In the genomic region with DNA sequence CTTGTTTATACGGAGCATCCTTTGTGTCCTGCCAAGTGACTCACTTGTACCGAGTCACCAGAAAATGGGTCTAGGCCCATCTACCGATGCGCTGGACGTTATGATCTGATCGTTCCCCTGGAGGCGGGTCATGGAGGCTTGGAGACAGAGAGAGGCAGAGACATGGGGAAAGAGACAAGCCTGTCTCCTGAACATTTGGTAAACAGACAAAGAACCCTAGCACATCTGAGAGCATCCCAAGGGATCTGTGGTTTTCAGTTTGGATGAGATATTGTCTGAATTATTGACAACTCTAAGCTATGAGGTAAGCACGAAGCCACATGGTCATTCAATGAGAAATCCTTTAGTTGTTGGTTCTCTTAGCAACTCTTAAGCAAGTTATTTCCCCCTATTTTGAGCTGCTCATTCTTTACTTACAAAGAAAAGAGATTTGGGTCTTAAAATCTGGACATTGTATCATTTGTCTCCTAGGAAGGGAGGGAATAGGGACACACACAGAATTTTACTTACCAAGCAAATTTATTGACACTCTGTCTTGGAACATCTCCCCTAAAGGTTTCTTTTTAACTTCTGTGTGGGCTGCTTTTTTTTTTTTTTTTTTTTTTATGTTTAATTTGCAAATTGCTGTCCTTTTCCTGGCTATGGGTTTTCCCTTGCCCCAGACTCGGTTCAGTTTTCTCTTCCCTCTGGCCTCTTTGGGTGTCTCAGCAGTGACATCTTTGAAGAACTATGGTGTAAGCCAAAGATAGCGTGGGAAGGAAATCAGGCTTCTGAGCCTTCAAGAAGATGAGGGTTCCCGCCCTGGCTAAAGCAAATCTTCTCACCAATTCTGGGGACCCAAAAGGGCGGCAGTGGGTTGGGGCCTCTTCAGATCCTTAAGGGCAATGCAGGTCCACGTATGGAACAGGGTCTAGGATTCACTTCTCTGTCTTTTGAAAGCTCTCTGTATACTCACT, we compare ENCODE assay signal across 8 mouse cellular contexts. TPM values are rescaled to one million over a fixed set of nuclear protein-coding genes. Genes with fewer than 3 reads are reported as not detected.
DNase-seq lines count a peak whose midpoint lies in the region; ATAC-seq and TF ChIP-seq lines count a peak whose summit lies in the region.

No protein-coding gene starts in this region.

- H3K9me3 ChIP-seq in embryonic facial prominence, embryonic 14.5 days (ENCODE audit: control insufficient read depth, low read length): no peaks in the 10 kb centered on the region
- H3K9me3 ChIP-seq in neural tube, embryonic 13.5 days: no peaks in the 10 kb centered on the region

- H3K4me2 ChIP-seq in embryonic facial prominence, embryonic 14.5 days (ENCODE audit: low read depth, low read length): peak overlapping the region; percentile 95
- H3K4me2 ChIP-seq in neural tube, embryonic 13.5 days: peak overlapping the region; percentile 89

- no peaks in the 10 kb centered on the region for H3K36me3 ChIP-seq in embryonic facial prominence, embryonic 14.5 days (ENCODE audit: control insufficient read depth, insufficient read depth, low read length)
- H3K36me3 ChIP-seq in neural tube, embryonic 13.5 days: no peaks in the 10 kb centered on the region

- no peak for ATAC-seq in embryonic facial prominence, embryonic 14.5 days (ENCODE audit: low read depth)
- 0 out of 2 replicates have a peak, but pooled peaks have one; percentile 6 for ATAC-seq in neural tube, embryonic 13.5 days (ENCODE audit: low read depth)

- DNase-seq in gastrocnemius, adult 2 months: peak; percentile 72
- DNase-seq in gastrocnemius, postnatal 4 days (ENCODE audit: low spot score in 2 of 2): no peak
- DNase-seq in CD4-positive helper T cell, adult 2 months (ENCODE audit: low read depth, low spot score): peak; percentile 66
- peak; percentile 56 for DNase-seq in embryonic facial prominence, embryonic 14.5 days (ENCODE audit: low spot score)
- DNase-seq in induced T-regulatory cell, adult 2 months (ENCODE audit: low read depth): peak; percentile 78
- DNase-seq in adrenal gland, postnatal 10 days: no peak
- no peak for DNase-seq in cerebellum, adult 9-11 months

- WGBS in embryonic facial prominence, embryonic 14.5 days: 63% methylated on average over 13 of the region's 13 CpGs
- WGBS in neural tube, embryonic 13.5 days: 55% methylated on average over 13 of the region's 13 CpGs

- peak overlapping the region; percentile 93 for H3K9ac ChIP-seq in embryonic facial prominence, embryonic 14.5 days (ENCODE audit: low read depth, low read length)
- peak overlapping the region; percentile 92 for H3K9ac ChIP-seq in neural tube, embryonic 13.5 days

- intact Hi-C loops in gastrocnemius, adult 2 months (cut with DNase I): loop anchor here (2.0 kb wide), 1 partner anchor 123 kb away; no protein-coding TSS in a partner anchor

- H3K4me1 ChIP-seq in embryonic facial prominence, embryonic 14.5 days (ENCODE audit: control insufficient read depth, insufficient read depth, low read length): peaks cover 30% of the 10 kb centered on the region
- peaks cover 43% of the 10 kb centered on the region for H3K4me1 ChIP-seq in neural tube, embryonic 13.5 days (replicated peaks)

- H3K27ac ChIP-seq in gastrocnemius, adult 2 months: peak overlapping the region; percentile 96
- peak overlapping the region; percentile 79; the same call in 1 of the 2 replicates for H3K27ac ChIP-seq in embryonic facial prominence, embryonic 14.5 days (replicated peaks; ENCODE audit: low read depth, low read length)
- H3K27ac ChIP-seq in neural tube, embryonic 13.5 days (replicated peaks): peak overlapping the region; percentile 79; the same call in 1 of the 2 replicates

- no peak for TF ChIP-seq CTCF in gastrocnemius, adult 2 months (IDR thresholded peaks at IDR 0.05)

- H3K27me3 ChIP-seq in embryonic facial prominence, embryonic 14.5 days (replicated peaks; ENCODE audit: control insufficient read depth, insufficient read depth, low read length): no peaks in the 10 kb centered on the region
- H3K27me3 ChIP-seq in neural tube, embryonic 13.5 days: no peaks in the 10 kb centered on the region

- peak overlapping the region; percentile 96 for H3K4me3 ChIP-seq in gastrocnemius, adult 2 months
- H3K4me3 ChIP-seq in embryonic facial prominence, embryonic 14.5 days (ENCODE audit: low read depth, low read length): peak overlapping the region; percentile 84
- peak overlapping the region; percentile 84 for H3K4me3 ChIP-seq in neural tube, embryonic 13.5 days

RNA-seq across cellular contexts. Expression of a gene that starts 0.7 kb away (rescaled TPM):
- total RNA-seq in gastrocnemius, adult 2 months (2021): 10 to 100 TPM; 30.4 to 43.3 TPM
- 10 to 100 TPM; 88.4 to 99.3 TPM for total RNA-seq in gastrocnemius, postnatal 4 days (2021)
- polyA plus RNA-seq in embryonic facial prominence, embryonic 14.5 days (2014; fragmentation: Nextera tagmentation; extraction: Ambion mirVana): 24.6 and 25.4 TPM in 2 replicates
- 9.6 and 12.6 TPM in 2 replicates for polyA plus RNA-seq in neural tube, embryonic 13.5 days (2015; fragmentation: Nextera tagmentation; extraction: Ambion mirVana)
- 10 to 100 TPM; 83.8 to 95.3 TPM for total RNA-seq in adrenal gland, postnatal 10 days (2021)

Comparison
In these comparisons a context has a peak if more than half of its experiments do, and no peak if none do; other contexts are left out.
1. DNase-seq: peak in gastrocnemius, adult 2 months (single experiment), CD4-positive helper T cell, adult 2 months (single experiment), embryonic facial prominence, embryonic 14.5 days (single experiment) and induced T-regulatory cell, adult 2 months (single experiment); none in gastrocnemius, postnatal 4 days (0 of 2), adrenal gland, postnatal 10 days (single experiment) and cerebellum, adult 9-11 months (single experiment).
2. Peak in every context shown above with its lines, with median percentiles within 50 percentile points of each other: H3K27ac ChIP-seq and H3K4me3 ChIP-seq.